Mouse (Mus musculus): Measurements from ENCODE around the gene Ctnna3. TPM values are rescaled to one million over a fixed set of nuclear protein-coding genes. Genes with fewer than 3 reads are reported as not detected.

The Ctnna3 gene
- polyA plus RNA-seq, 1 experiment from 2014 or later, result 0.41 TPM

- no peaks in the 10 kb centered on the region for H3K36me3 ChIP-seq (ENCODE audit: control insufficient read depth, insufficient read depth, low read length)
- WGBS, result 86% methylated on average over 7 of the region's 7 CpGs
- no peaks in the 10 kb centered on the region for H3K4me1 ChIP-seq (ENCODE audit: control insufficient read depth, insufficient read depth, low read length)
Observed at GRCm38 (mm10) chr10:64041218-64041617, 611.3 kb downstream of the Ctnna3 start.

GRCm38 (mm10) chr10:64041892-64042291, 612.0 kb downstream of the Ctnna3 start:
- Histone ChIP-seq H3K9ac (ENCODE audit: low read length) (no peak overlapping the region), H3K27ac (ENCODE audit: low read depth, low read length) (no peak overlapping the region), H3K4me2 (ENCODE audit: low read length) (no peak overlapping the region), H3K4me3 (ENCODE audit: low read depth, low read length) (no peak overlapping the region), H3K4me1 (ENCODE audit: control insufficient read depth, insufficient read depth, low read length) (no peaks in the 10 kb centered on the region), H3K9me3 (replicated peaks; ENCODE audit: control insufficient read depth, low read length) (no peaks in the 10 kb centered on the region), H3K27me3 (replicated peaks; ENCODE audit: control insufficient read depth, insufficient read depth, low read length) (no peaks in the 10 kb centered on the region), H3K36me3 (ENCODE audit: control insufficient read depth, insufficient read depth, low read length) (no peaks in the 10 kb centered on the region)
- whole genome bisulfite sequencing, result 70% methylated on average over 11 of the region's 11 CpGs
- ATAC-seq (no peak), DNase-seq (ENCODE audit: low spot score) (no peak)

More at GRCm38 (mm10) chr10:64041218-64041617, 611.3 kb downstream of the Ctnna3 start:
- no peak for ATAC-seq
- no peaks in the 10 kb centered on the region for H3K27me3 ChIP-seq (replicated peaks; ENCODE audit: control insufficient read depth, insufficient read depth, low read length)
- no peak overlapping the region for H3K9ac ChIP-seq (ENCODE audit: low read length)
- H3K4me3 ChIP-seq (ENCODE audit: low read depth, low read length), result no peak overlapping the region
- H3K4me2 ChIP-seq (ENCODE audit: low read length), result no peak overlapping the region
- H3K9me3 ChIP-seq (replicated peaks; ENCODE audit: control insufficient read depth, low read length), result no peaks in the 10 kb centered on the region
- H3K27ac ChIP-seq (ENCODE audit: low read depth, low read length), result no peak overlapping the region
- DNase-seq (ENCODE audit: low spot score), result no peak

GRCm38 (mm10) chr10:64049151-64049550, 619.3 kb downstream of the Ctnna3 start:
- no peak overlapping the region for H3K4me3 ChIP-seq (ENCODE audit: low read depth, low read length)
- H3K36me3 ChIP-seq (ENCODE audit: control insufficient read depth, insufficient read depth, low read length), result no peaks in the 10 kb centered on the region
- no peak overlapping the region for H3K9ac ChIP-seq (ENCODE audit: low read length)
- ATAC-seq, result no peak
- H3K4me1 ChIP-seq (ENCODE audit: control insufficient read depth, insufficient read depth, low read length), result no peaks in the 10 kb centered on the region
- WGBS, result 89% methylated on average over 6 of the region's 6 CpGs
- no peak overlapping the region for H3K27ac ChIP-seq (ENCODE audit: low read depth, low read length)
- H3K9me3 ChIP-seq (replicated peaks; ENCODE audit: control insufficient read depth, low read length), result no peaks in the 10 kb centered on the region
- H3K4me2 ChIP-seq (ENCODE audit: low read length), result no peak overlapping the region
- no peak for DNase-seq (ENCODE audit: low spot score)
- H3K27me3 ChIP-seq (replicated peaks; ENCODE audit: control insufficient read depth, insufficient read depth, low read length), result no peaks in the 10 kb centered on the region

GRCm38 (mm10) chr10:64049946-64050345, 620.0 kb downstream of the Ctnna3 start:
- ATAC-seq (no peak), DNase-seq (ENCODE audit: low spot score) (no peak)
- Histone ChIP-seq H3K4me1 (ENCODE audit: control insufficient read depth, insufficient read depth, low read length) (no peaks in the 10 kb centered on the region), H3K4me2 (ENCODE audit: low read length) (no peak overlapping the region), H3K9me3 (replicated peaks; ENCODE audit: control insufficient read depth, low read length) (no peaks in the 10 kb centered on the region), H3K36me3 (ENCODE audit: control insufficient read depth, insufficient read depth, low read length) (no peaks in the 10 kb centered on the region), H3K27me3 (replicated peaks; ENCODE audit: control insufficient read depth, insufficient read depth, low read length) (no peaks in the 10 kb centered on the region), H3K9ac (ENCODE audit: low read length) (no peak overlapping the region), H3K27ac (ENCODE audit: low read depth, low read length) (no peak overlapping the region), H3K4me3 (ENCODE audit: low read depth, low read length) (no peak overlapping the region)
- WGBS, result 78% methylated on average over 6 of the region's 6 CpGs

GRCm38 (mm10) chr10:64063704-64064103, 633.8 kb downstream of the Ctnna3 start:
- no peak overlapping the region for H3K27ac ChIP-seq (ENCODE audit: low read depth, low read length)
- DNase-seq (ENCODE audit: low spot score) (no peak), ATAC-seq (no peak)
- no peak overlapping the region for H3K4me2 ChIP-seq (ENCODE audit: low read length)
- WGBS, result 96% methylated on average over 9 of the region's 9 CpGs
- no peaks in the 10 kb centered on the region for H3K27me3 ChIP-seq (replicated peaks; ENCODE audit: control insufficient read depth, insufficient read depth, low read length)
- no peaks in the 10 kb centered on the region for H3K9me3 ChIP-seq (replicated peaks; ENCODE audit: control insufficient read depth, low read length)
- no peaks in the 10 kb centered on the region for H3K36me3 ChIP-seq (ENCODE audit: control insufficient read depth, insufficient read depth, low read length)
- no peak overlapping the region for H3K9ac ChIP-seq (ENCODE audit: low read length)
- no peak overlapping the region for H3K4me3 ChIP-seq (ENCODE audit: low read depth, low read length)
- H3K4me1 ChIP-seq (ENCODE audit: control insufficient read depth, insufficient read depth, low read length), result no peaks in the 10 kb centered on the region

GRCm38 (mm10) chr10:64075944-64076343, 646.0 kb downstream of the Ctnna3 start:
- Histone ChIP-seq H3K4me2 (ENCODE audit: low read length) (no peak overlapping the region), H3K4me1 (ENCODE audit: control insufficient read depth, insufficient read depth, low read length) (no peaks in the 10 kb centered on the region), H3K4me3 (ENCODE audit: low read depth, low read length) (no peak overlapping the region), H3K9ac (ENCODE audit: low read length) (no peak overlapping the region), H3K36me3 (ENCODE audit: control insufficient read depth, insufficient read depth, low read length) (no peaks in the 10 kb centered on the region), H3K27ac (ENCODE audit: low read depth, low read length) (no peak overlapping the region), H3K27me3 (replicated peaks; ENCODE audit: control insufficient read depth, insufficient read depth, low read length) (no peaks in the 10 kb centered on the region), H3K9me3 (replicated peaks; ENCODE audit: control insufficient read depth, low read length) (no peaks in the 10 kb centered on the region)
- ATAC-seq (0 out of 2 replicates have a peak, but pooled peaks have one; percentile 40), DNase-seq (ENCODE audit: low spot score) (peak; percentile 40)
- 46% methylated on average over 5 of the region's 5 CpGs for WGBS

GRCm38 (mm10) chr10:64076410-64077052, 646.6 kb downstream of the Ctnna3 start:
- WGBS, result 58% methylated on average over 10 of the region's 10 CpGs
- Histone ChIP-seq H3K9me3 (replicated peaks; ENCODE audit: control insufficient read depth, low read length) (no peaks in the 10 kb centered on the region), H3K27ac (ENCODE audit: low read depth, low read length) (no peak overlapping the region), H3K4me1 (ENCODE audit: control insufficient read depth, insufficient read depth, low read length) (no peaks in the 10 kb centered on the region), H3K27me3 (replicated peaks; ENCODE audit: control insufficient read depth, insufficient read depth, low read length) (no peaks in the 10 kb centered on the region), H3K36me3 (ENCODE audit: control insufficient read depth, insufficient read depth, low read length) (no peaks in the 10 kb centered on the region), H3K4me2 (ENCODE audit: low read length) (no peak overlapping the region), H3K4me3 (ENCODE audit: low read depth, low read length) (no peak overlapping the region), H3K9ac (ENCODE audit: low read length) (no peak overlapping the region)
- ATAC-seq (no peak), DNase-seq (ENCODE audit: low spot score) (no peak)

GRCm38 (mm10) chr10:64082345-64082744, 652.4 kb downstream of the Ctnna3 start:
- Histone ChIP-seq H3K27ac (ENCODE audit: low read depth, low read length) (no peak overlapping the region), H3K9me3 (replicated peaks; ENCODE audit: control insufficient read depth, low read length) (no peaks in the 10 kb centered on the region), H3K4me1 (ENCODE audit: control insufficient read depth, insufficient read depth, low read length) (peaks cover 6% of the 10 kb centered on the region), H3K27me3 (replicated peaks; ENCODE audit: control insufficient read depth, insufficient read depth, low read length) (no peaks in the 10 kb centered on the region), H3K4me2 (ENCODE audit: low read length) (no peak overlapping the region), H3K4me3 (ENCODE audit: low read depth, low read length) (no peak overlapping the region), H3K36me3 (ENCODE audit: control insufficient read depth, insufficient read depth, low read length) (no peaks in the 10 kb centered on the region), H3K9ac (ENCODE audit: low read length) (no peak overlapping the region)
- 80% methylated on average over 3 of the region's 3 CpGs for WGBS
- no peak for DNase-seq (ENCODE audit: low spot score)
- no peak for ATAC-seq

- DNase-seq (ENCODE audit: low spot score) (no peak), ATAC-seq (no peak)
- H3K27me3 ChIP-seq (replicated peaks; ENCODE audit: control insufficient read depth, insufficient read depth, low read length), result 0 out of 2 replicates have a peak, but pooled peaks cover 3% of the 10 kb centered on the region
- peak overlapping the region; percentile 32 for H3K4me2 ChIP-seq (ENCODE audit: low read length)
- H3K36me3 ChIP-seq (ENCODE audit: control insufficient read depth, insufficient read depth, low read length), result no peaks in the 10 kb centered on the region
- no peak overlapping the region for H3K27ac ChIP-seq (ENCODE audit: low read depth, low read length)
- 62% methylated on average over 11 of the region's 11 CpGs for WGBS
- H3K4me3 ChIP-seq (ENCODE audit: low read depth, low read length), result no peak overlapping the region
- H3K9ac ChIP-seq (ENCODE audit: low read length), result no peak overlapping the region
- H3K9me3 ChIP-seq (replicated peaks; ENCODE audit: control insufficient read depth, low read length), result no peaks in the 10 kb centered on the region
- H3K4me1 ChIP-seq (ENCODE audit: control insufficient read depth, insufficient read depth, low read length), result peaks cover 6% of the 10 kb centered on the region
Observed at GRCm38 (mm10) chr10:64083813-64084212, 653.9 kb downstream of the Ctnna3 start.

Measured in forebrain, embryonic 14.5 days (tissue).